Mouse (Mus musculus) olfactory bulb, adult 2 months (tissue): ENCODE results near the gene Tent4b. TPM values are rescaled to one million over a fixed set of nuclear protein-coding genes. Genes with fewer than 3 reads are reported as not detected.
A peak's percentile ranks its signal among the peaks of the same experiment; 100 is the strongest.

Experiments
- H3K27ac ChIP-seq: fragments of 200-500 bp; 2 replicates; pipeline ENCODE4 v1.5.1; 2012; ENCODE audit warnings: low read depth, low read length; ENCODE audit not compliant: insufficient read depth
- H3K4me1 ChIP-seq: fragments of 200-500 bp; 2 replicates; pipeline ENCODE4 v1.6.1; 2012; ENCODE audit warnings: low read length; ENCODE audit not compliant: control insufficient read depth, insufficient read depth
- H3K4me3 ChIP-seq: fragments of 200-500 bp; 2 replicates; pipeline ENCODE4 v1.5.1; 2012; ENCODE audit warnings: mild to moderate bottlenecking, low read depth, low read length, moderate library complexity; ENCODE audit not compliant: insufficient read depth
- CTCF ChIP-seq: fragments of 200-500 bp; IDR thresholded peaks from 2 replicates; pipeline ENCODE4 v1.5.1; 2012; ENCODE audit warnings: low read depth, mild to moderate bottlenecking, low read length, moderate library complexity; ENCODE audit not compliant: insufficient read depth
- POLR2A ChIP-seq: fragments of 200-500 bp; IDR thresholded peaks from 2 replicates; pipeline ENCODE4 v1.6.1; 2012; ENCODE audit warnings: mild to moderate bottlenecking, low read depth, low read length, moderate library complexity; ENCODE audit not compliant: insufficient read depth
- WGBS: fragments of 180-500 bp; shearing (Covaris S2); methylation state at CpG from one replicate; pipeline ENCODE4 v1.1.7; 2018; 5-methylcytosine and 5-hydroxymethylcytosine counted together
- polyA plus RNA-seq: library from polyadenylated mRNA; stranded (reverse); fragments of >200 nt; gene quantifications from 2 replicates; pipeline ENCODE4 v1.2.4, GENCODE M21; 2012; ENCODE audit warnings: low replicate concordance; ENCODE audit not compliant: missing spikeins, insufficient read depth, insufficient read length

Gene Tent4b
- polyA plus RNA-seq, 1 experiment: not detected

DNA sequence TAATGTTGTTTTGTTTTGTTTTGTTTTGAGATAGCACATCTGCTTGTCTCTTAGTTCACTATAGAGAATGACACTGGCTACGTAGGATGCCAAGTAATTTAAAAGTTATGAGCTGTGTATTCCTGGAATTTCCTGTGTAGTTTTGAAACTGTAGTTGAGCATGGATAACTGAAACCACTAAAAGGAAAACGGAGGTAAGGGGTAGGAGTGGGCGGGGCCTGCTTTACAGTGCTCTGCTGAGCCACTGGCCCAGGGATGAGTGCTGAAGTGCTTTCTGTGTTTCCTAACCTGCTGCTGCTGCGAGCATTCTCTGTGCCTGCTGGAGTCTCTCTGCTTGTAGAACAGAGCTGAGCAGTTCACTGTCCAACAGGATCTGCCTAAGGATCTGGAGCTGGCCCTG is 22.3 kb downstream of the Tent4b start:
- Histone ChIP-seq H3K4me1 (peaks cover 18% of the 10 kb centered on the region), H3K27ac (no peak overlapping the region), H3K4me3 (no peak overlapping the region)
- 60% methylated on average over 4 of the region's 4 CpGs for WGBS
- TF ChIP-seq CTCF (no peak), POLR2A (no peak)

DNA sequence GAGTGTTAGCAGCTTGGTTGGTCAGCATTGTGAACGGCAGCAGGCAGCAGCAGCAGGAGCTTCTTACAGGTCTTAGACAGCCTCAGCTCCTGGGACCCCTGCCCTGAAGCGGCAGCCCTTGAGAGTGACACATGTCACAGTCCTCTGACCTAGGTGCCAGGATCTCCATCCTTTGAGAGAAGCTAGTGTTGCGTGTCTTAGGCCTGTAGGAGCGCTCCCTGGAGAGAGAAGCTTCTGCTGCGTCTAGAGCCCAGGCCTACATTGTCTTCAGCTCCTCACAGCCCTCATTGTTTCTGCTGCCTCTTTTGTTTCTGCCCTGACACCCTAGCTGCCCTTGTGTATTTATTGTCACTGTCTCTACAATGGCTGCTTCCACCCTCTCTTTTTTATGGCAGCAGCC is 26.3 kb downstream of the Tent4b start:
- peaks cover 27% of the 10 kb centered on the region for H3K4me1 ChIP-seq
- WGBS: 33% methylated on average over 5 of the region's 5 CpGs
- peak overlapping the region; percentile 85 for H3K27ac ChIP-seq
- H3K4me3 ChIP-seq: no peak overlapping the region
- TF ChIP-seq POLR2A (no peak), CTCF (no peak)

DNA sequence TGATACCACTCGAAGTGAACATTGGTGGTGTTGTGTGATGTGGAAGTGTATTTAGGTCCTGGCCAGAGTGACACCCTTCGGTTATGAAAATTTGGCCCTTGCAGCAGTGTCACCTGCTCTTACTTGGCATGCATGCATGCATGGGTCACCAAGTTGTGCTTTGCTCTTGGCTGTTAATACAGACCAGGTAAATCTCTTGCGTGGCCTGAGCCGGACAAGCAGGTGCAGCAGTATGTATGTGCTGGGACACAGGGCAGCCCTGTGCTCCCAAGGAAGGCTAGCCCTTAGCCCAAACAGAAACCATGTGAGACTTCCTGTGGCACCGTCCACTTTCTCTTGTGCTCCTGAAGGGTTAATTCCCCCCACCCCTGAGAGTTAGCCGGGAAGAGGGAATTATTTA is 28.8 kb downstream of the Tent4b start:
- peaks cover 19% of the 10 kb centered on the region for H3K4me1 ChIP-seq
- WGBS: 55% methylated on average over 6 of the region's 6 CpGs
- no peak overlapping the region for H3K4me3 ChIP-seq
- H3K27ac ChIP-seq: no peak overlapping the region
- TF ChIP-seq POLR2A: no peak
- no peak for TF ChIP-seq CTCF

DNA sequence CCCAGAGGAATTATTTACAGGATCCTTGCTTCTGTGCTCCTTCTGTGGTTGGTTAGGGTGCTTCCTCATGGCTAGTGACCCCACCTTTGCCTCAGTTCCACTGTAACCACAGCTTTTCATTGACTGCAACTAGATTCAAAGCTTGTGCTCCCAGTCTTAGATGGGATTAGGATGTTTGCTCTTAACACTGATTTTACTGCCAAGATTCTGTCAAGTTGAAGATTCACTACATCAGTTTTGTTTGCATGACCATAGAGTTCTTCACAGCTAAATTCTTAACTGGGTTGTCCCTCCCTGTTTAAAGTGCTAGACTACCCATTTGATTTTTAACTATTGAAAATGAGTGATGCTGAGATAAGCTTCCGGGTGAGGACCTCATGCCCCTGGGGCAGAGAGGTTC is 29.3 kb downstream of the Tent4b start:
- TF ChIP-seq CTCF (no peak), POLR2A (no peak)
- WGBS: 40% methylated on average over 1 of the region's 1 CpGs

GRCm38 (mm10) chr8:88228800-88229199 is 29.8 kb downstream of the Tent4b start:
- TF ChIP-seq POLR2A: no peak
- TF ChIP-seq CTCF: no peak
- WGBS: 43% methylated on average over 1 of the region's 1 CpGs

More for the DNA sequence above, 29.3 kb downstream of the Tent4b start:
- no peak overlapping the region for H3K27ac ChIP-seq
- H3K4me3 ChIP-seq: no peak overlapping the region
- H3K4me1 ChIP-seq: peaks cover 19% of the 10 kb centered on the region

GRCm38 (mm10) chr8:88236666-88237065 is 37.7 kb downstream of the Tent4b start:
- TF ChIP-seq CTCF: no peak
- 64% methylated on average over 2 of the region's 2 CpGs for WGBS
- H3K4me1 ChIP-seq: peaks cover 3% of the 10 kb centered on the region; the same call in 1 of the 2 replicates
- no peak overlapping the region for H3K27ac ChIP-seq
- H3K4me3 ChIP-seq: no peak overlapping the region

More at GRCm38 (mm10) chr8:88228800-88229199, 29.8 kb downstream of the Tent4b start:
- peaks cover 19% of the 10 kb centered on the region for H3K4me1 ChIP-seq
- no peak overlapping the region for H3K27ac ChIP-seq
- H3K4me3 ChIP-seq: no peak overlapping the region

DNA sequence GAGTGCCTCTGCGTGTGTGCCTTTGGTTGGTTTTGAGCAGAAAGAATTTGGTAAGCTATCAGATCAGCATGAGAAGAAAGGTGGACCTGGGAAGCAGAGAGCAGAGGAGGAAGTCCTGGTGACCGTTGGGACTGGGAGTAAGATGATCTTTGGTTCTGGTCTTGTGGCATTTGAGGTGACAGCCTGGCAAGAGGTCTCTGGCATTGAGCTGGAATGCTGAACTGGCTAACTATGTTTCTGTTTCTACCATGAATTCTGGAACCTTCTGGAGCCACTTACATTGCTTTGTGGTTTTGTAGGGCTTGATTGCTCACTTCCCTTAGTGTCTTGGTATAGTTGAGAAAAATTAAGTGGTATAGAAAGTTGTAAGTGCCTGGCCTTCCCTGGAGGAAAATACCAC is 38.6 kb downstream of the Tent4b start:
- Histone ChIP-seq H3K27ac (no peak overlapping the region), H3K4me3 (no peak overlapping the region), H3K4me1 (peaks cover 3% of the 10 kb centered on the region; the same call in 1 of the 2 replicates)
- no peak for TF ChIP-seq POLR2A
- TF ChIP-seq CTCF: no peak
- 66% methylated on average over 2 of the region's 2 CpGs for WGBS

DNA sequence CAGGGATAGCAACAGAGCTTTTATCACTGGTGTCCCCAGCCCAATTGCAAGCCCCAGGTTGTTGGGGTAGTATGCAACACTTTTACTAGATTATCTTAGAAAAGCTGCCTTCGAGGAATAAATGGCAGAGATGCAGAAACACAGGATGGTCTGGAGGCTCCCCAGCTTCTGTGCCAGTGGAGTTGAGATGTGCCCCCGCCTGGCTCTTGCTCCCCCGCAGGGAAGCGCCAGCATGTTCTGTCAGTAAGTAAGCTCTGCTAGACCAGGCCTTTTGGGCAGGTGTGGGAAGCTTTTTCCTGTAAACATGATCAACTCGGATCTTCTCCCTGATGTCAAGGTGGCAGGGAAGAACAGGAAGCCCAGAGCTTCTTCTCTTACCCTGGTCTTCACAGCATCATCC is 40.3 kb downstream of the Tent4b start:
- Histone ChIP-seq H3K27ac (no peak overlapping the region), H3K4me1 (peaks cover 3% of the 10 kb centered on the region; the same call in 1 of the 2 replicates), H3K4me3 (no peak overlapping the region)
- TF ChIP-seq CTCF: no peak
- no peak for TF ChIP-seq POLR2A
- 85% methylated on average over 5 of the region's 5 CpGs for WGBS

DNA sequence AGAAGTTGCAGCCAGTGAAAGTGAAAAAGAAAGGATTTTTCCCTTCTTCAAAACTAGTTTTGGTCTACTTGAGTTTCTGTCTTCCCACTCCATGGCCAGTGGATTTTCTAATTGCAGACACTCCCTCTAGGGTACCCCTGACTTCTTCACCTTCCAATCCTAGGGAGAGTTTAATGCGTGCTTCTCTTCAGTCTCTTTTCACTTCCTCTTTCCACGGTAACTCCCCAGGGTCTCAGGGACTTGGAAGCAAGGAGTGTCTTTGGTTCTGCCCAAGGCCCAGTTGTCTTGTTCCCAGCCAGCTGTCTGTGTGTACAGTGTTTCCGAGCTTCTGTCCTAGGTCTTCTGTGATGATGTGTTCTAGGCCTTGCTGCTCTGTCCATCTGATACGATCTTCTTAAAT is 42.9 kb downstream of the Tent4b start:
- TF ChIP-seq POLR2A (no peak), CTCF (no peak)
- WGBS: 87% methylated on average over 4 of the region's 4 CpGs
- no peak overlapping the region for H3K27ac ChIP-seq
- peaks cover 3% of the 10 kb centered on the region; the same call in 1 of the 2 replicates for H3K4me1 ChIP-seq
- no peak overlapping the region for H3K4me3 ChIP-seq

GRCm38 (mm10) chr8:88244298-88244697 is 45.3 kb downstream of the Tent4b start:
- Histone ChIP-seq H3K4me3 (no peak overlapping the region), H3K4me1 (peaks cover 3% of the 10 kb centered on the region; the same call in 1 of the 2 replicates), H3K27ac (no peak overlapping the region)
- TF ChIP-seq CTCF: peak; percentile 49; the same call in 1 of the 2 replicates
- no peak for TF ChIP-seq POLR2A
- WGBS: 80% methylated on average over 4 of the region's 4 CpGs
